In the genomic region with DNA sequence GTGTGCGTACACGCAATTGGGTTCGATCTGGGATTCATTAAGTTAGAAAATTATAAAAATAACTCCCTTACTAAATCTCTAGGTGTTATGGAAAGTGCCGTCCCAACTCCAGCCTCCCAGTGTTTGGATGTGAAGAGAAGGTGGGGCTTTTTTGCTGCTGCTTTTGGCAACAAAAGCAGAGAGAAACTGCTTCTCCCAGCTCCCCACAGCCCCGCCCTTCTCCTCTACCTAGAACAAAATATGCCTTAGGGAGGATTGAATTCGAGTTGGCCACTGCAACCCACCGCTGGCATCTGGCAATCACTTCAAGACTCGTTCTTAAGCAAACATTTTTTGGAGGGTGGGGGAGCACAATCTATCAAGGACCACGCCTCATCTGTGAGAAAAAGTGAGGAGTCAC, we compare ENCODE assay signal across 19 mouse cellular contexts.
"Had no signal": no experiment of that assay in that cellular context is flagged by ENCODE, and none has a peak within 500 bp of the region (broad histone marks: within the 10 kb centered on the region; RNA-seq: fewer than 3 reads in every experiment).

No protein-coding gene starts in this region.

- H3K9ac ChIP-seq: limb, embryonic 12.5 days; liver, embryonic 14.5 days; liver, postnatal 0 days; lung, embryonic 14.5 days; midbrain, embryonic 12.5 days; midbrain, embryonic 15.5 days; neural tube, embryonic 12.5 days; neural tube, embryonic 15.5 days had no signal

- H3K27ac ChIP-seq: left cerebral cortex, adult 2 months; limb, embryonic 12.5 days; liver, embryonic 14.5 days; macrophage; midbrain, embryonic 12.5 days; midbrain, embryonic 15.5 days; neural tube, embryonic 12.5 days; neural tube, embryonic 15.5 days had no signal

- H3K27me3 ChIP-seq: limb, embryonic 12.5 days; midbrain, embryonic 12.5 days; midbrain, embryonic 15.5 days; neural tube, embryonic 12.5 days had no signal

- H3K4me3 ChIP-seq: left cerebral cortex, adult 2 months; limb, embryonic 12.5 days; midbrain, embryonic 12.5 days; midbrain, embryonic 15.5 days; neural tube, embryonic 12.5 days; neural tube, embryonic 15.5 days had no signal

- H3K36me3 ChIP-seq: limb, embryonic 12.5 days; midbrain, embryonic 12.5 days; midbrain, embryonic 15.5 days; neural tube, embryonic 12.5 days; neural tube, embryonic 15.5 days had no signal

- H3K9me3 ChIP-seq: limb, embryonic 12.5 days; midbrain, embryonic 12.5 days; midbrain, embryonic 15.5 days; neural tube, embryonic 12.5 days; neural tube, embryonic 15.5 days had no signal

- DNase-seq: kidney, postnatal 14 days; layer of hippocampus, postnatal 36 days; liver, postnatal 0 days; lung, embryonic 14.5 days; right cerebral cortex, adult 18-20 months; right cerebral cortex, postnatal 14 days; right cerebral cortex, postnatal 4 days; thymus, adult 18-20 months; thymus, postnatal 36 days had no signal

- H3K4me1 ChIP-seq: midbrain, embryonic 15.5 days had no signal

- H3K4me2 ChIP-seq: limb, embryonic 12.5 days; liver, embryonic 11.5 days; lung, embryonic 14.5 days; midbrain, embryonic 12.5 days; midbrain, embryonic 15.5 days; neural tube, embryonic 12.5 days; neural tube, embryonic 15.5 days had no signal

- ATAC-seq: liver, postnatal 0 days; lung, postnatal 0 days; midbrain, embryonic 15.5 days had no signal
